In genomic region chr2:167482681-167483080, GRCm38 (mm10) we compare ENCODE assay signal across 21 mouse cellular contexts. TPM values are rescaled to one million over a fixed set of nuclear protein-coding genes. Genes with fewer than 3 reads are reported as not detected.
DNase-seq lines count a peak whose midpoint lies in the region; ATAC-seq and TF ChIP-seq lines count a peak whose summit lies in the region.
"Had no signal": no experiment of that assay in that cellular context is flagged by ENCODE, and none has a peak within 500 bp of the region (broad histone marks: within the 10 kb centered on the region; RNA-seq: fewer than 3 reads in every experiment).

No protein-coding gene starts in this region.

- DNase-seq in hindbrain, postnatal 0 days (ENCODE audit: low spot score): peak; percentile 47
- DNase-seq in hindbrain, embryonic 14.5 days (ENCODE audit: low spot score): no peak
- DNase-seq in spleen, adult 2 months (ENCODE audit: low read depth in 1 of 2, low spot score in 2 of 2): no peak
- DNase-seq in spleen, postnatal 10 days (ENCODE audit: low spot score in 2 of 2): no peak
- peak; percentile 64 to 65 for DNase-seq in cerebellum, postnatal 25 days
- no peak for DNase-seq in urinary bladder, postnatal 14 days (ENCODE audit: low spot score)
- DNase-seq in retina, postnatal 1 day: no peak
- DNase-seq: gastrocnemius, adult 2 months; layer of hippocampus, adult 9-11 months; liver; lung, postnatal 4 days; right cerebral cortex, adult 18-20 months had no signal

- no peak for TF ChIP-seq POLR2A in spleen, adult 2 months (IDR thresholded peaks at IDR 0.05; ENCODE audit: low read depth, low read length)

- H3K4me2 ChIP-seq in hindbrain, postnatal 0 days (ENCODE audit: low read depth, low read length): no peak overlapping the region
- H3K4me2 ChIP-seq in hindbrain, embryonic 14.5 days (replicated peaks): no peak overlapping the region
- H3K4me2 ChIP-seq: embryonic facial prominence, embryonic 15.5 days; hindbrain, embryonic 12.5 days; kidney, embryonic 15.5 days had no signal

- H3K27ac ChIP-seq in hindbrain, postnatal 0 days: 0 out of 2 replicates have a peak overlapping the region, but pooled peaks have one; percentile 11
- no peak overlapping the region for H3K27ac ChIP-seq in hindbrain, embryonic 14.5 days
- 0 out of 2 replicates have a peak overlapping the region, but pooled peaks have one; percentile 1 for H3K27ac ChIP-seq in spleen, adult 2 months (ENCODE audit: insufficient read depth, low read length)
- H3K27ac ChIP-seq: embryonic facial prominence, embryonic 15.5 days; gastrocnemius, adult 2 months; hindbrain, embryonic 12.5 days; kidney, embryonic 15.5 days; left cerebral cortex, adult 2 months; limb, embryonic 10.5 days had no signal

- 51% methylated on average over 4 of the region's 4 CpGs for WGBS in hindbrain, postnatal 0 days
- 86% methylated on average over 4 of the region's 4 CpGs for WGBS in hindbrain, embryonic 14.5 days
- 86% methylated on average over 4 of the region's 4 CpGs for WGBS in spleen, adult 2 months

- no peak overlapping the region for H3K9ac ChIP-seq in hindbrain, postnatal 0 days (replicated peaks; ENCODE audit: low read length)
- H3K9ac ChIP-seq in hindbrain, embryonic 14.5 days: no peak overlapping the region
- H3K9ac ChIP-seq: embryonic facial prominence, embryonic 15.5 days; hindbrain, embryonic 12.5 days; kidney, embryonic 15.5 days had no signal

- no peak for ATAC-seq in hindbrain, postnatal 0 days
- no peak for ATAC-seq in hindbrain, embryonic 14.5 days (ENCODE audit: low FRiP score)
- ATAC-seq: forebrain, embryonic 14.5 days; inflammation-experienced regulatory T-cells, adult 6 months; midbrain, embryonic 16.5 days had no signal

- H3K4me3 ChIP-seq in hindbrain, postnatal 0 days (ENCODE audit: low read length): no peak overlapping the region
- no peak overlapping the region for H3K4me3 ChIP-seq in hindbrain, embryonic 14.5 days (replicated peaks; ENCODE audit: low read length)
- H3K4me3 ChIP-seq in spleen, adult 2 months (ENCODE audit: extremely low read depth, insufficient read depth, insufficient read length): no peak overlapping the region
- H3K4me3 ChIP-seq: embryonic facial prominence, embryonic 15.5 days; gastrocnemius, adult 2 months; hindbrain, embryonic 12.5 days; kidney, embryonic 15.5 days; left cerebral cortex, adult 2 months; limb, embryonic 10.5 days had no signal

- peaks cover 13% of the 10 kb centered on the region for H3K4me1 ChIP-seq in hindbrain, postnatal 0 days (ENCODE audit: insufficient read depth, low read length)
- H3K4me1 ChIP-seq in hindbrain, embryonic 14.5 days (replicated peaks; ENCODE audit: control insufficient read depth, insufficient read depth, low read length): no peaks in the 10 kb centered on the region
- H3K4me1 ChIP-seq in spleen, adult 2 months (ENCODE audit: control insufficient read depth, insufficient read depth, insufficient read length): no peaks in the 10 kb centered on the region; the same call in 1 of the 2 replicates
- H3K4me1 ChIP-seq: limb, embryonic 10.5 days had no signal

- no peak for TF ChIP-seq CTCF in hindbrain, postnatal 0 days (IDR thresholded peaks at IDR 0.05; ENCODE audit: low read depth)
- TF ChIP-seq CTCF in spleen, adult 2 months (IDR thresholded peaks at IDR 0.05; ENCODE audit: extremely low read depth, insufficient read depth, insufficient read length, insufficient replicate concordance): no peak

- no peaks in the 10 kb centered on the region for H3K27me3 ChIP-seq in hindbrain, postnatal 0 days (ENCODE audit: insufficient read depth, low read length)
- H3K27me3 ChIP-seq in hindbrain, embryonic 14.5 days (ENCODE audit: control insufficient read depth, insufficient read depth, low read length): no peaks in the 10 kb centered on the region
- no peaks in the 10 kb centered on the region for H3K27me3 ChIP-seq in spleen, adult 2 months (ENCODE audit: control insufficient read depth, insufficient read depth, low read length)
- H3K27me3 ChIP-seq: embryonic facial prominence, embryonic 15.5 days; hindbrain, embryonic 12.5 days; kidney, embryonic 15.5 days had no signal

- H3K9me3 ChIP-seq in hindbrain, postnatal 0 days (ENCODE audit: low read length): no peaks in the 10 kb centered on the region
- H3K9me3 ChIP-seq in hindbrain, embryonic 14.5 days (ENCODE audit: control insufficient read depth, low read length): no peaks in the 10 kb centered on the region
- H3K9me3 ChIP-seq: embryonic facial prominence, embryonic 15.5 days; hindbrain, embryonic 12.5 days; kidney, embryonic 15.5 days; limb, embryonic 10.5 days had no signal

- H3K36me3 ChIP-seq in hindbrain, postnatal 0 days (ENCODE audit: insufficient read depth, low read length): peaks cover 21% of the 10 kb centered on the region
- peaks cover 38% of the 10 kb centered on the region for H3K36me3 ChIP-seq in hindbrain, embryonic 14.5 days (replicated peaks; ENCODE audit: control insufficient read depth, insufficient read depth)
- H3K36me3 ChIP-seq in spleen, adult 2 months (ENCODE audit: control insufficient read depth, insufficient read depth, low read length): peaks cover 22% of the 10 kb centered on the region

RNA-seq across cellular contexts. Expression of gene Rnf114, which starts 9.8 kb away (rescaled TPM):
- 68.7 and 89.6 TPM in 2 replicates for total RNA-seq in hindbrain, postnatal 0 days (2014; rRNA removed)
- polyA plus RNA-seq in hindbrain, postnatal 0 days (2015; fragmentation: Nextera tagmentation; extraction: Ambion mirVana): 79.8 and 85.8 TPM in 2 replicates
- 110 and 115 TPM in 2 replicates for polyA plus RNA-seq in hindbrain, embryonic 14.5 days (2014; fragmentation: Nextera tagmentation; extraction: Ambion mirVana)
- 88.0 and 95.4 TPM in 2 replicates for polyA plus RNA-seq in spleen, adult 2 months (2012; rRNA removed)

RNA-seq across cellular contexts. Expression of gene Spata2, which starts 10.0 kb away (rescaled TPM):
- total RNA-seq in hindbrain, postnatal 0 days (2014; rRNA removed): 41.3 and 45.6 TPM in 2 replicates
- 27.6 and 29.4 TPM in 2 replicates for polyA plus RNA-seq in hindbrain, postnatal 0 days (2015; fragmentation: Nextera tagmentation; extraction: Ambion mirVana)
- polyA plus RNA-seq in hindbrain, embryonic 14.5 days (2014; fragmentation: Nextera tagmentation; extraction: Ambion mirVana): 27.3 and 29.6 TPM in 2 replicates
- 23.3 and 25.5 TPM in 2 replicates for polyA plus RNA-seq in spleen, adult 2 months (2012; rRNA removed)

RNA-seq across cellular contexts. Expression of gene Snai1, which starts 55.3 kb away (rescaled TPM):
- 0.93 and 1.2 TPM in 2 replicates for total RNA-seq in hindbrain, postnatal 0 days (2014; rRNA removed)
- polyA plus RNA-seq in hindbrain, postnatal 0 days (2015; fragmentation: Nextera tagmentation; extraction: Ambion mirVana): 3.6 and 4.3 TPM in 2 replicates
- 5.5 and 7.5 TPM in 2 replicates for polyA plus RNA-seq in hindbrain, embryonic 14.5 days (2014; fragmentation: Nextera tagmentation; extraction: Ambion mirVana)
- 21.0 and 28.1 TPM in 2 replicates for polyA plus RNA-seq in spleen, adult 2 months (2012; rRNA removed)
- total RNA-seq: common myeloid progenitor, adult 5-6 weeks had no signal
- polyA plus RNA-seq: inflammation-experienced regulatory T-cells, adult 6 months had no signal

Comparison
In these comparisons a context has a peak if more than half of its experiments do, and no peak if none do; other contexts are left out.
1. DNase-seq: peak in hindbrain, postnatal 0 days (single experiment) and cerebellum, postnatal 25 days (2 of 2); none in hindbrain, embryonic 14.5 days (single experiment), spleen, adult 2 months (0 of 2), spleen, postnatal 10 days (0 of 2), urinary bladder, postnatal 14 days (single experiment) and retina, postnatal 1 day (single experiment).